In genomic region chr7:127656946-127657345, GRCm38 (mm10) we compare ENCODE assay signal across 8 mouse cellular contexts. TPM values are rescaled to one million over a fixed set of nuclear protein-coding genes. Genes with fewer than 3 reads are reported as not detected.
A peak's percentile ranks its signal among the peaks of the same experiment; 100 is the strongest.
DNase-seq lines count a peak whose midpoint lies in the region; ATAC-seq and TF ChIP-seq lines count a peak whose summit lies in the region.

No protein-coding gene starts in this region.

- ATAC-seq in heart, embryonic 12.5 days (ENCODE audit: insufficient number of reproducible peaks, low FRiP score) = no peak
- ATAC-seq in kidney, postnatal 0 days (replicated peaks; ENCODE audit: low FRiP score, low read depth) = no peak
- ATAC-seq in megakaryocyte progenitor cell, adult 5-6 weeks (replicated peaks; ENCODE audit: poor library complexity) = peak; percentile 80

- WGBS in heart, embryonic 12.5 days = 33% methylated on average over 4 of the region's 4 CpGs
- WGBS in kidney, postnatal 0 days = 47% methylated on average over 4 of the region's 4 CpGs
- WGBS in thymus, adult 2 months = 40% methylated on average over 4 of the region's 4 CpGs

- TF ChIP-seq CTCF in kidney, postnatal 0 days (IDR thresholded peaks at IDR 0.05; ENCODE audit: low read depth) = peak; percentile 88
- TF ChIP-seq CTCF in thymus, adult 2 months (IDR thresholded peaks at IDR 0.05; ENCODE audit: borderline replicate concordance, control insufficient read depth, extremely low read depth, insufficient read depth, low read length, poor library complexity) = peak; percentile 60; the same call in 1 of the 2 replicates

- 0 out of 2 replicates have a peak, but pooled peaks cover 5% of the 10 kb centered on the region for H3K4me1 ChIP-seq in heart, embryonic 12.5 days (replicated peaks)
- H3K4me1 ChIP-seq in kidney, postnatal 0 days (replicated peaks; ENCODE audit: insufficient read depth, low read length) = no peaks in the 10 kb centered on the region
- H3K4me1 ChIP-seq in thymus, adult 2 months (replicated peaks; ENCODE audit: control insufficient read depth, insufficient read depth, low read length) = 0 out of 2 replicates have a peak, but pooled peaks cover under 1% of the 10 kb centered on the region

- no peaks in the 10 kb centered on the region for H3K9me3 ChIP-seq in heart, embryonic 12.5 days (replicated peaks)
- H3K9me3 ChIP-seq in kidney, postnatal 0 days (replicated peaks; ENCODE audit: low read length) = no peaks in the 10 kb centered on the region

- TF ChIP-seq POLR2A in thymus, adult 2 months (IDR thresholded peaks at IDR 0.05; ENCODE audit: control insufficient read depth, extremely low read depth, insufficient read depth, low read length, poor library complexity) = no peak

- no peak overlapping the region for H3K9ac ChIP-seq in heart, embryonic 12.5 days
- H3K9ac ChIP-seq in kidney, postnatal 0 days (ENCODE audit: low read depth, low read length) = no peak overlapping the region

- DNase-seq in heart, postnatal 14 days = peak; percentile 57 to 78
- peak; percentile 76 for DNase-seq in 3T3-L1 (ENCODE audit: low read depth, low spot score)
- DNase-seq in Muller cell, postnatal 12 days (ENCODE audit: inconsistent ontology term) = peak; percentile 47
- peak; percentile 67 to 79 for DNase-seq in cerebellum, postnatal 25 days
- DNase-seq in kidney, postnatal 0 days (ENCODE audit: low spot score) = peak; percentile 47
- peak; percentile 78 for DNase-seq in thymus, adult 2 months

- intact Hi-C loops in heart, postnatal 14 days (cut with DNase I) = no loop called here

- no peak overlapping the region for H3K4me2 ChIP-seq in heart, embryonic 12.5 days
- no peak overlapping the region for H3K4me2 ChIP-seq in kidney, postnatal 0 days (ENCODE audit: low read length)

- H3K4me3 ChIP-seq in heart, embryonic 12.5 days = no peak overlapping the region
- H3K4me3 ChIP-seq in kidney, postnatal 0 days (replicated peaks; ENCODE audit: low read depth, low read length) = no peak overlapping the region
- no peak overlapping the region for H3K4me3 ChIP-seq in thymus, adult 2 months (ENCODE audit: control insufficient read depth, insufficient read depth, low read length)

- no peaks in the 10 kb centered on the region for H3K36me3 ChIP-seq in heart, embryonic 12.5 days
- H3K36me3 ChIP-seq in kidney, postnatal 0 days (ENCODE audit: insufficient read depth, low read length) = no peaks in the 10 kb centered on the region
- no peaks in the 10 kb centered on the region for H3K36me3 ChIP-seq in thymus, adult 2 months (ENCODE audit: control insufficient read depth, insufficient read depth, low read length)

- no peak overlapping the region for H3K27ac ChIP-seq in heart, embryonic 12.5 days (ENCODE audit: poor library complexity, severe bottlenecking)
- H3K27ac ChIP-seq in kidney, postnatal 0 days = no peak overlapping the region
- H3K27ac ChIP-seq in thymus, adult 2 months (ENCODE audit: control insufficient read depth, insufficient read depth, low read length) = no peak overlapping the region

- H3K27me3 ChIP-seq in heart, embryonic 12.5 days (replicated peaks) = 0 out of 2 replicates have a peak, but pooled peaks cover 3% of the 10 kb centered on the region
- no peaks in the 10 kb centered on the region for H3K27me3 ChIP-seq in kidney, postnatal 0 days (ENCODE audit: insufficient read depth, low read length)
- no peaks in the 10 kb centered on the region for H3K27me3 ChIP-seq in thymus, adult 2 months (ENCODE audit: control insufficient read depth, insufficient read depth, low read length)

RNA-seq across cellular contexts. Expression of gene Zfp629, which starts 41.3 kb away (rescaled TPM):
- total RNA-seq in heart, postnatal 14 days (2021) = 10 to 100 TPM; 28.8 to 29.1 TPM
- polyA plus RNA-seq in heart, embryonic 12.5 days (2016; fragmentation: Nextera tagmentation; extraction: Ambion mirVana) = 12.7 and 13.7 TPM in 2 replicates
- polyA plus RNA-seq in kidney, postnatal 0 days (2015; fragmentation: Nextera tagmentation; extraction: Ambion mirVana) = 12.5 and 12.9 TPM in 2 replicates
- total RNA-seq in megakaryocyte progenitor cell, adult 5-6 weeks (2015) = 5.4 and 8.4 TPM in 2 replicates
- 8.5 and 11.3 TPM in 2 replicates for total RNA-seq in megakaryocyte progenitor cell, adult 5-6 weeks (2017)
- polyA plus RNA-seq in thymus, adult 2 months (2012; rRNA removed) = 27.7 and 33.1 TPM in 2 replicates

RNA-seq across cellular contexts. Expression of gene Bcl7c, which starts 51.8 kb away (rescaled TPM):
- total RNA-seq in heart, postnatal 14 days (2021) = 10 to 100 TPM; 33.5 to 47.3 TPM
- 43.3 and 49.5 TPM in 2 replicates for polyA plus RNA-seq in heart, embryonic 12.5 days (2016; fragmentation: Nextera tagmentation; extraction: Ambion mirVana)
- 56.1 and 70.9 TPM in 2 replicates for polyA plus RNA-seq in kidney, postnatal 0 days (2015; fragmentation: Nextera tagmentation; extraction: Ambion mirVana)
- 61.1 and 63.4 TPM in 2 replicates for total RNA-seq in megakaryocyte progenitor cell, adult 5-6 weeks (2015)
- 38.1 and 44.6 TPM in 2 replicates for total RNA-seq in megakaryocyte progenitor cell, adult 5-6 weeks (2017)
- 61.2 and 76.1 TPM in 2 replicates for polyA plus RNA-seq in thymus, adult 2 months (2012; rRNA removed)

RNA-seq across cellular contexts. Expression of gene Ctf1, which starts 55.6 kb away (rescaled TPM):
- 1 to 10 TPM; 5.0 to 6.0 TPM for total RNA-seq in heart, postnatal 14 days (2021)
- 4.3 and 5.1 TPM in 2 replicates for polyA plus RNA-seq in heart, embryonic 12.5 days (2016; fragmentation: Nextera tagmentation; extraction: Ambion mirVana)
- 14.5 and 15.9 TPM in 2 replicates for polyA plus RNA-seq in kidney, postnatal 0 days (2015; fragmentation: Nextera tagmentation; extraction: Ambion mirVana)
- total RNA-seq in megakaryocyte progenitor cell, adult 5-6 weeks (2015) = 0.83 and 1.8 TPM in 2 replicates
- total RNA-seq in megakaryocyte progenitor cell, adult 5-6 weeks (2017) = 0.42 and 1.9 TPM in 2 replicates
- 15.8 and 16.3 TPM in 2 replicates for polyA plus RNA-seq in thymus, adult 2 months (2012; rRNA removed)
